8 mouse cellular contexts compared by ENCODE assay signal in genomic region chr14:61439141-61439660, GRCm38 (mm10). TPM values are rescaled to one million over a fixed set of nuclear protein-coding genes. Genes with fewer than 3 reads are reported as not detected.
A peak's percentile ranks its signal among the peaks of the same experiment; 100 is the strongest.
DNase-seq lines count a peak whose midpoint lies in the region; ATAC-seq and TF ChIP-seq lines count a peak whose summit lies in the region.

No protein-coding gene starts in this region.

- WGBS in bone marrow, adult 2 months, result 1% methylated on average over 56 of the region's 62 CpGs
- 0% methylated on average over 23 of the region's 62 CpGs for WGBS in forebrain, embryonic 12.5 days
- WGBS in hindbrain, embryonic 14.5 days, result under 1% methylated on average over 49 of the region's 62 CpGs
- WGBS in limb, embryonic 12.5 days, result under 1% methylated on average over 50 of the region's 62 CpGs
- under 1% methylated on average over 47 of the region's 62 CpGs for WGBS in midbrain, embryonic 11.5 days

- no peak for TF ChIP-seq CTCF in bone marrow, adult 2 months (IDR thresholded peaks at IDR 0.05; ENCODE audit: control insufficient read depth, insufficient read depth, low read length)

- H3K4me1 ChIP-seq in bone marrow, adult 2 months (ENCODE audit: control insufficient read depth, insufficient read depth, low read length), result no peaks in the 10 kb centered on the region; the same call in 1 of the 2 replicates
- H3K4me1 ChIP-seq in forebrain, embryonic 12.5 days, result peaks cover 16% of the 10 kb centered on the region
- peaks cover 22% of the 10 kb centered on the region for H3K4me1 ChIP-seq in hindbrain, embryonic 14.5 days (replicated peaks; ENCODE audit: control insufficient read depth, insufficient read depth, low read length)
- peaks cover 13% of the 10 kb centered on the region for H3K4me1 ChIP-seq in limb, embryonic 12.5 days (replicated peaks)
- H3K4me1 ChIP-seq in midbrain, embryonic 11.5 days (ENCODE audit: control insufficient read depth, insufficient read depth, low read length), result peaks cover 12% of the 10 kb centered on the region

- H3K27ac ChIP-seq in bone marrow, adult 2 months (ENCODE audit: control insufficient read depth, insufficient read depth, low read depth, low read length, poor library complexity), result peak overlapping the region; percentile 99
- peak overlapping the region; percentile 96 for H3K27ac ChIP-seq in forebrain, embryonic 12.5 days
- H3K27ac ChIP-seq in hindbrain, embryonic 14.5 days, result peak overlapping the region; percentile 97
- H3K27ac ChIP-seq in limb, embryonic 12.5 days, result peak overlapping the region; percentile 98
- peak overlapping the region; percentile 96 for H3K27ac ChIP-seq in midbrain, embryonic 11.5 days (ENCODE audit: low read depth, low read length)

- H3K9ac ChIP-seq in forebrain, embryonic 12.5 days, result peak overlapping the region; percentile 92
- H3K9ac ChIP-seq in hindbrain, embryonic 14.5 days, result peak overlapping the region; percentile 93
- H3K9ac ChIP-seq in limb, embryonic 12.5 days (replicated peaks), result peak overlapping the region; percentile 91
- peak overlapping the region; percentile 81 for H3K9ac ChIP-seq in midbrain, embryonic 11.5 days (ENCODE audit: low read length)

- peak overlapping the region; percentile 61 for H3K4me2 ChIP-seq in forebrain, embryonic 12.5 days
- peak overlapping the region; percentile 58 for H3K4me2 ChIP-seq in hindbrain, embryonic 14.5 days (replicated peaks)
- peak overlapping the region; percentile 64 for H3K4me2 ChIP-seq in limb, embryonic 12.5 days
- peak overlapping the region; percentile 68 for H3K4me2 ChIP-seq in midbrain, embryonic 11.5 days

- no peaks in the 10 kb centered on the region for H3K27me3 ChIP-seq in forebrain, embryonic 12.5 days
- no peaks in the 10 kb centered on the region for H3K27me3 ChIP-seq in hindbrain, embryonic 14.5 days (ENCODE audit: control insufficient read depth, insufficient read depth, low read length)
- H3K27me3 ChIP-seq in limb, embryonic 12.5 days, result no peaks in the 10 kb centered on the region
- H3K27me3 ChIP-seq in midbrain, embryonic 11.5 days (ENCODE audit: control insufficient read depth, insufficient read depth, low read length), result no peaks in the 10 kb centered on the region

- H3K4me3 ChIP-seq in bone marrow, adult 2 months (replicated peaks; ENCODE audit: control insufficient read depth, low read depth, low read length), result peak overlapping the region; percentile 67
- peak overlapping the region; percentile 96 for H3K4me3 ChIP-seq in forebrain, embryonic 12.5 days (replicated peaks)
- H3K4me3 ChIP-seq in hindbrain, embryonic 14.5 days (replicated peaks; ENCODE audit: low read length), result peak overlapping the region; percentile 90
- H3K4me3 ChIP-seq in limb, embryonic 12.5 days (replicated peaks), result peak overlapping the region; percentile 95
- peak overlapping the region; percentile 87 for H3K4me3 ChIP-seq in midbrain, embryonic 11.5 days (ENCODE audit: low read depth, low read length)

- no peaks in the 10 kb centered on the region for H3K36me3 ChIP-seq in forebrain, embryonic 12.5 days (replicated peaks)
- H3K36me3 ChIP-seq in hindbrain, embryonic 14.5 days (replicated peaks; ENCODE audit: control insufficient read depth, insufficient read depth), result no peaks in the 10 kb centered on the region
- H3K36me3 ChIP-seq in limb, embryonic 12.5 days, result no peaks in the 10 kb centered on the region
- no peaks in the 10 kb centered on the region for H3K36me3 ChIP-seq in midbrain, embryonic 11.5 days (ENCODE audit: control insufficient read depth, insufficient read depth, low read length)

- TF ChIP-seq POLR2A in bone marrow, adult 2 months (IDR thresholded peaks at IDR 0.05; ENCODE audit: borderline replicate concordance, control insufficient read depth, low read depth, low read length), result no peak

- ATAC-seq in forebrain, embryonic 12.5 days (ENCODE audit: low FRiP score), result peak; percentile 79
- peak; percentile 74 for ATAC-seq in hindbrain, embryonic 14.5 days (ENCODE audit: low FRiP score)
- ATAC-seq in limb, embryonic 12.5 days (ENCODE audit: insufficient number of reproducible peaks, insufficient read depth, low FRiP score, low TSS enrichment, low read depth), result peak; percentile 77
- ATAC-seq in midbrain, embryonic 11.5 days (ENCODE audit: low FRiP score), result peak; percentile 80

- H3K9me3 ChIP-seq in forebrain, embryonic 12.5 days, result no peaks in the 10 kb centered on the region
- no peaks in the 10 kb centered on the region for H3K9me3 ChIP-seq in hindbrain, embryonic 14.5 days (ENCODE audit: control insufficient read depth, low read length)
- no peaks in the 10 kb centered on the region for H3K9me3 ChIP-seq in limb, embryonic 12.5 days
- no peaks in the 10 kb centered on the region for H3K9me3 ChIP-seq in midbrain, embryonic 11.5 days (ENCODE audit: control insufficient read depth, low read length)

- peak; percentile 19 for DNase-seq in heart, adult 8-10 months (ENCODE audit: low spot score)
- no peak for DNase-seq in heart, adult 18-20 months
- DNase-seq in hindbrain, embryonic 14.5 days (ENCODE audit: low spot score), result peak; percentile 64
- peak; percentile 92 for DNase-seq in midbrain, embryonic 11.5 days (ENCODE audit: low spot score, missing footprints)
- DNase-seq in testis, postnatal 10 days (ENCODE audit: low spot score), result peak; percentile 74

RNA-seq across cellular contexts. Expression of gene Kpna3, which starts 0.5 kb away (rescaled TPM):
- total RNA-seq in heart, adult 8-10 months (2022), result 10 to 100 TPM; 51.4 to 63.7 (median 59.9) TPM
- 10 to 100 TPM; 56.1 to 59.5 TPM for total RNA-seq in heart, adult 18-20 months (2021)
- polyA plus RNA-seq in bone marrow, adult 2 months (2011; ENCODE audit: insufficient read depth, insufficient read length, low replicate concordance, missing spikeins), result 12.4 and 16.7 TPM in 2 replicates
- 89.5 and 102 TPM in 2 replicates for polyA plus RNA-seq in forebrain, embryonic 12.5 days (2016; fragmentation: Nextera tagmentation; extraction: Ambion mirVana)
- polyA plus RNA-seq in hindbrain, embryonic 14.5 days (2014; fragmentation: Nextera tagmentation; extraction: Ambion mirVana), result 83.7 and 93.7 TPM in 2 replicates
- 64.8 and 68.9 TPM in 2 replicates for polyA plus RNA-seq in limb, embryonic 12.5 days (2016; fragmentation: Nextera tagmentation; extraction: Ambion mirVana)
- polyA plus RNA-seq in midbrain, embryonic 11.5 days (2014; fragmentation: Nextera tagmentation; extraction: Ambion mirVana), result 110 and 116 TPM in 2 replicates

Comparison
In these comparisons a context has a peak if more than half of its experiments do, and no peak if none do; other contexts are left out.
1. DNase-seq: peak in heart, adult 8-10 months (single experiment), hindbrain, embryonic 14.5 days (single experiment), midbrain, embryonic 11.5 days (single experiment) and testis, postnatal 10 days (single experiment); none in heart, adult 18-20 months (0 of 2).
2. Peak in every context shown above with its lines, with median percentiles within 50 percentile points of each other: H3K27ac ChIP-seq, H3K4me3 ChIP-seq, ATAC-seq, H3K4me2 ChIP-seq and H3K9ac ChIP-seq.